Mouse (Mus musculus) heart, embryonic 16.5 days (tissue): Measurements from ENCODE around the gene Prss23. TPM values are rescaled to one million over a fixed set of nuclear protein-coding genes. Genes with fewer than 3 reads are reported as not detected.

Experiments used
- polyA plus RNA-seq: library from polyadenylated mRNA; unstranded; fragments of >200 nt; fragmentation: Nextera tagmentation; extraction: Ambion mirVana; gene quantifications from 2 replicates; pipeline ENCODE4 v1.2.1, GENCODE M21; 2015

Prss23 gene
- polyA plus RNA-seq, 1 experiment from 2014 or later, result 33.4 TPM

Other genes with a start within 250 kb of the Prss23 start
- gene Tmem135, start 123.0 kb downstream of the Prss23 start, polyA plus RNA-seq, result 25.9 and 27.8 TPM in 2 replicates
- gene Fzd4, start 122.8 kb downstream of the Prss23 start, polyA plus RNA-seq, result 8.5 and 11.2 TPM in 2 replicates
- 9.0 and 10.8 TPM in 2 replicates for gene Me3, start 105.2 kb upstream of the Prss23 start, polyA plus RNA-seq